Mouse (Mus musculus): ENCODE data around the gene Fgfr2.
A peak's percentile ranks its signal among the peaks of the same experiment; 100 is the strongest.

GRCm38 (mm10) chr7:132780611-132781010 lies 342.5 kb downstream of the Fgfr2 start:
- no peak for TF ChIP-seq POLR2A (IDR thresholded peaks at IDR 0.05; ENCODE audit: low read depth, low read length)
- peak; percentile 29; the same call in 1 of the 2 replicates for TF ChIP-seq CTCF (conservative IDR thresholded peaks at IDR 0.05; ENCODE audit: insufficient read depth, insufficient read length, low read depth, low read length)

All from kidney, adult 2 months (tissue).